ENCODE assay signal across 25 mouse cellular contexts in genomic region chr5:134397434-134398163, GRCm38 (mm10). TPM values are rescaled to one million over a fixed set of nuclear protein-coding genes. Genes with fewer than 3 reads are reported as not detected.
DNase-seq lines count a peak whose midpoint lies in the region; ATAC-seq and TF ChIP-seq lines count a peak whose summit lies in the region.
"Had no signal": no experiment of that assay in that cellular context is flagged by ENCODE, and none has a peak within 500 bp of the region (broad histone marks: within the 10 kb centered on the region; RNA-seq: fewer than 3 reads in every experiment).

No protein-coding gene starts in this region.

- H3K4me3 ChIP-seq in forebrain, embryonic 13.5 days = no peak overlapping the region
- no peak overlapping the region for H3K4me3 ChIP-seq in forebrain, embryonic 14.5 days (ENCODE audit: low read depth, low read length)
- H3K4me3 ChIP-seq in heart, embryonic 15.5 days = no peak overlapping the region
- H3K4me3 ChIP-seq in intestine, postnatal 0 days (ENCODE audit: low read depth, low read length) = no peak overlapping the region
- H3K4me3 ChIP-seq: hindbrain, embryonic 15.5 days; liver, embryonic 12.5 days; megakaryocyte, embryonic 14.5 days had no signal

- no peak for DNase-seq in forebrain, embryonic 14.5 days (ENCODE audit: low spot score)
- DNase-seq in heart, postnatal 4 days = no peak
- DNase-seq in cerebellum, adult 11 months = no peak
- no peak for DNase-seq in embryo, embryonic 9.5 days (ENCODE audit: extremely low spot score)
- DNase-seq in adrenal gland, postnatal 14 days = no peak
- DNase-seq: adrenal gland, postnatal 25 days; cerebellum, adult 18-20 months; cerebellum, postnatal 25 days; embryo, embryonic 11 days; gastrocnemius, postnatal 25 days; heart, postnatal 14 days; kidney, adult 18-20 months; lung, adult 2 months; retina, postnatal 1 day; thymus, adult 2 months had no signal

- peaks cover 99% of the 10 kb centered on the region for H3K36me3 ChIP-seq in forebrain, embryonic 13.5 days (ENCODE audit: poor library complexity, severe bottlenecking)
- H3K36me3 ChIP-seq in forebrain, embryonic 14.5 days (ENCODE audit: control insufficient read depth, insufficient read depth, low read length) = peaks cover 93% of the 10 kb centered on the region
- peaks cover 42% of the 10 kb centered on the region for H3K36me3 ChIP-seq in heart, embryonic 15.5 days
- peaks cover 75% of the 10 kb centered on the region for H3K36me3 ChIP-seq in intestine, postnatal 0 days (ENCODE audit: control insufficient read depth, insufficient read depth)

- H3K27me3 ChIP-seq in forebrain, embryonic 13.5 days = no peaks in the 10 kb centered on the region
- no peaks in the 10 kb centered on the region for H3K27me3 ChIP-seq in forebrain, embryonic 14.5 days (replicated peaks; ENCODE audit: control insufficient read depth, insufficient read depth, low read length)
- no peaks in the 10 kb centered on the region for H3K27me3 ChIP-seq in heart, embryonic 15.5 days
- no peaks in the 10 kb centered on the region for H3K27me3 ChIP-seq in intestine, postnatal 0 days (replicated peaks; ENCODE audit: control insufficient read depth, insufficient read depth, low read length)
- H3K27me3 ChIP-seq: hindbrain, embryonic 15.5 days; liver, embryonic 12.5 days; megakaryocyte, embryonic 14.5 days had no signal

- ATAC-seq in forebrain, embryonic 13.5 days = no peak
- ATAC-seq in forebrain, embryonic 14.5 days = no peak
- ATAC-seq in heart, embryonic 15.5 days (replicated peaks; ENCODE audit: insufficient number of reproducible peaks, insufficient read depth, low FRiP score, low read depth) = no peak
- peak; percentile 92 for ATAC-seq in intestine, postnatal 0 days
- ATAC-seq: activated CD4-positive, CD25-positive, alpha-beta regulatory T cell, adult 4 months; liver, embryonic 12.5 days; midbrain, embryonic 16.5 days had no signal

- peak overlapping the region; percentile 27; the same call in 1 of the 2 replicates for H3K27ac ChIP-seq in forebrain, embryonic 13.5 days
- H3K27ac ChIP-seq in forebrain, embryonic 14.5 days (ENCODE audit: low read depth, low read length) = no peak overlapping the region
- H3K27ac ChIP-seq in heart, embryonic 15.5 days = peak overlapping the region; percentile 80
- peak overlapping the region; percentile 71 for H3K27ac ChIP-seq in intestine, postnatal 0 days (ENCODE audit: low read depth, low read length)
- H3K27ac ChIP-seq: hindbrain, embryonic 15.5 days; kidney, postnatal 0 days; liver, embryonic 12.5 days had no signal

- no peaks in the 10 kb centered on the region for H3K9me3 ChIP-seq in forebrain, embryonic 13.5 days (replicated peaks)
- H3K9me3 ChIP-seq in forebrain, embryonic 14.5 days (replicated peaks; ENCODE audit: control insufficient read depth, low read length) = no peaks in the 10 kb centered on the region
- no peaks in the 10 kb centered on the region for H3K9me3 ChIP-seq in heart, embryonic 15.5 days (replicated peaks)
- H3K9me3 ChIP-seq in intestine, postnatal 0 days (ENCODE audit: control insufficient read depth) = no peaks in the 10 kb centered on the region
- H3K9me3 ChIP-seq: hindbrain, embryonic 15.5 days; liver, embryonic 12.5 days; megakaryocyte, embryonic 14.5 days had no signal

- H3K4me1 ChIP-seq in forebrain, embryonic 13.5 days = no peaks in the 10 kb centered on the region
- H3K4me1 ChIP-seq in forebrain, embryonic 14.5 days (ENCODE audit: control insufficient read depth, insufficient read depth, low read length) = no peaks in the 10 kb centered on the region; the same call in 1 of the 2 replicates
- peaks cover 36% of the 10 kb centered on the region for H3K4me1 ChIP-seq in heart, embryonic 15.5 days (replicated peaks)
- 0 out of 2 replicates have a peak, but pooled peaks cover 7% of the 10 kb centered on the region for H3K4me1 ChIP-seq in intestine, postnatal 0 days (replicated peaks; ENCODE audit: control insufficient read depth, insufficient read depth, low read length)
- H3K4me1 ChIP-seq: hindbrain, embryonic 15.5 days had no signal

- no peak overlapping the region for H3K9ac ChIP-seq in forebrain, embryonic 13.5 days
- no peak overlapping the region for H3K9ac ChIP-seq in forebrain, embryonic 14.5 days (ENCODE audit: low read length)
- no peak overlapping the region for H3K9ac ChIP-seq in heart, embryonic 15.5 days
- H3K9ac ChIP-seq in intestine, postnatal 0 days (ENCODE audit: low read depth, low read length) = no peak overlapping the region
- H3K9ac ChIP-seq: hindbrain, embryonic 15.5 days; liver, embryonic 12.5 days had no signal

- no peak overlapping the region for H3K4me2 ChIP-seq in forebrain, embryonic 13.5 days
- no peak overlapping the region for H3K4me2 ChIP-seq in forebrain, embryonic 14.5 days (ENCODE audit: low read length)
- no peak overlapping the region for H3K4me2 ChIP-seq in heart, embryonic 15.5 days
- 0 out of 2 replicates have a peak overlapping the region, but pooled peaks have one; percentile 6 for H3K4me2 ChIP-seq in intestine, postnatal 0 days (replicated peaks; ENCODE audit: low read depth)
- H3K4me2 ChIP-seq: hindbrain, embryonic 15.5 days; liver, embryonic 12.5 days had no signal

- no peak for TF ChIP-seq CTCF in intestine, postnatal 0 days (IDR thresholded peaks at IDR 0.05; ENCODE audit: low read depth)

- 96% methylated on average over 15 of the region's 15 CpGs for WGBS in forebrain, embryonic 13.5 days
- 94% methylated on average over 15 of the region's 15 CpGs for WGBS in forebrain, embryonic 14.5 days
- WGBS in heart, embryonic 15.5 days = 88% methylated on average over 15 of the region's 15 CpGs
- 40% methylated on average over 15 of the region's 15 CpGs for WGBS in intestine, postnatal 0 days

RNA-seq across cellular contexts. Expression of gene Gtf2ird1, which starts 58.9 kb away (rescaled TPM):
- 72.9 and 80.2 TPM in 2 replicates for polyA plus RNA-seq in forebrain, embryonic 13.5 days (2015; fragmentation: Nextera tagmentation; extraction: Ambion mirVana)
- polyA plus RNA-seq in forebrain, embryonic 14.5 days (2014; fragmentation: Nextera tagmentation; extraction: Ambion mirVana) = 50.9 and 60.7 TPM in 2 replicates
- 47.3 and 57.5 TPM in 2 replicates for polyA plus RNA-seq in heart, embryonic 15.5 days (2015; fragmentation: Nextera tagmentation; extraction: Ambion mirVana)
- total RNA-seq in heart, postnatal 4 days (2021) = 10 to 100 TPM; 59.8 to 60.3 TPM
- polyA plus RNA-seq in intestine, postnatal 0 days (2015; fragmentation: Nextera tagmentation; extraction: Ambion mirVana) = 42.8 and 46.8 TPM in 2 replicates
- total RNA-seq in adrenal gland, postnatal 14 days (2021) = 61.7 and 69.6 TPM in 2 replicates
- total RNA-seq: neutrophil, adult 5-6 weeks had no signal
